Mouse (Mus musculus) embryonic facial prominence, embryonic 12.5 days (tissue): Measurements from ENCODE around the gene Mfap3l. TPM values are rescaled to one million over a fixed set of nuclear protein-coding genes. Genes with fewer than 3 reads are reported as not detected.

Experiments
- polyA plus RNA-seq: library from polyadenylated mRNA; unstranded; fragments of >200 nt; fragmentation: Nextera tagmentation; extraction: Ambion mirVana; gene quantifications from 2 replicates; pipeline ENCODE4 v1.2.1, GENCODE M21; 2016

Mfap3l gene
- polyA plus RNA-seq, 1 experiment from 2014 or later, result 1.7 TPM

Other genes with a start within 250 kb of the Mfap3l start
- not detected in 2 replicates for gene Gm10283, start 129.6 kb upstream of the Mfap3l start, polyA plus RNA-seq
- 0.77 and 1.3 TPM in 2 replicates for gene Aadat, start 126.9 kb upstream of the Mfap3l start, polyA plus RNA-seq